Mouse (Mus musculus): ENCODE results near the gene Kcnq5. TPM values are rescaled to one million over a fixed set of nuclear protein-coding genes. Genes with fewer than 3 reads are reported as not detected.
A peak's percentile ranks its signal among the peaks of the same experiment; 100 is the strongest.
"Not testable (repeated sequence)": the region's sequence is repeated elsewhere in the genome, so short reads cannot be mapped to it uniquely, and the experiment has no call there.

Kcnq5 gene
- total RNA-seq, 2 experiments from 2014 or later, result 48.3 to 57.9 TPM

- no peak for DNase-seq (ENCODE audit: low spot score in 2 of 2)
- Histone ChIP-seq H3K27ac (no peak overlapping the region), H3K4me3 (no peak overlapping the region)
- no peak for TF ChIP-seq CTCF (conservative IDR thresholded peaks at IDR 0.05)
Observed at GRCm38 (mm10) chr1:21602567-21602966, 359.2 kb downstream of the Kcnq5 start.

- DNase-seq (ENCODE audit: low spot score in 2 of 2), result no peak
- H3K27ac ChIP-seq, result no peak overlapping the region
- H3K4me3 ChIP-seq, result no peak overlapping the region
- no peak for TF ChIP-seq CTCF (conservative IDR thresholded peaks at IDR 0.05)
Observed at GRCm38 (mm10) chr1:21600606-21601005, 361.1 kb downstream of the Kcnq5 start.

- Histone ChIP-seq H3K4me3 (no peak overlapping the region), H3K27ac (no peak overlapping the region)
- TF ChIP-seq CTCF (conservative IDR thresholded peaks at IDR 0.05), result no peak
- no peak for DNase-seq (ENCODE audit: low spot score in 2 of 2)
Observed at GRCm38 (mm10) chr1:21593872-21594271, 367.9 kb downstream of the Kcnq5 start.

- DNase-seq (ENCODE audit: low spot score in 2 of 2); H3K4me3 ChIP-seq; H3K27ac ChIP-seq: not testable (repeated sequence)
Observed at GRCm38 (mm10) chr1:21567397-21567796, 394.3 kb downstream of the Kcnq5 start.

- TF ChIP-seq CTCF (conservative IDR thresholded peaks at IDR 0.05), result no peak
- Histone ChIP-seq H3K27ac (no peak overlapping the region), H3K4me3 (no peak overlapping the region)
- DNase-seq (ENCODE audit: low spot score in 2 of 2), result no peak
Observed at GRCm38 (mm10) chr1:21554630-21555029, 407.1 kb downstream of the Kcnq5 start.

GRCm38 (mm10) chr1:21552715-21553114, 409.0 kb downstream of the Kcnq5 start:
- Histone ChIP-seq H3K4me3 (no peak overlapping the region), H3K27ac (no peak overlapping the region)
- DNase-seq (ENCODE audit: low spot score in 2 of 2), result no peak
- no peak for TF ChIP-seq CTCF (conservative IDR thresholded peaks at IDR 0.05)

- Histone ChIP-seq H3K4me3 (no peak overlapping the region), H3K27ac (no peak overlapping the region)
- DNase-seq (ENCODE audit: low spot score in 2 of 2), result no peak
- TF ChIP-seq CTCF (conservative IDR thresholded peaks at IDR 0.05), result no peak
Observed at GRCm38 (mm10) chr1:21543909-21544308, 417.8 kb downstream of the Kcnq5 start.

- no peak for TF ChIP-seq CTCF (conservative IDR thresholded peaks at IDR 0.05)
- DNase-seq (ENCODE audit: low spot score in 2 of 2), result no peak
- no peak overlapping the region for H3K27ac ChIP-seq
- H3K4me3 ChIP-seq, result no peak overlapping the region
Observed at GRCm38 (mm10) chr1:21539486-21539885, 422.3 kb downstream of the Kcnq5 start.

- Histone ChIP-seq H3K27ac (no peak overlapping the region), H3K4me3 (no peak overlapping the region)
- no peak for TF ChIP-seq CTCF (conservative IDR thresholded peaks at IDR 0.05)
- DNase-seq (ENCODE audit: low spot score in 2 of 2), result no peak
Observed at GRCm38 (mm10) chr1:21530823-21531222, 430.9 kb downstream of the Kcnq5 start.

GRCm38 (mm10) chr1:21521995-21522394, 439.7 kb downstream of the Kcnq5 start:
- peak; percentile 41 for TF ChIP-seq CTCF (conservative IDR thresholded peaks at IDR 0.05)
- Histone ChIP-seq H3K4me3 (no peak overlapping the region), H3K27ac (no peak overlapping the region)
- DNase-seq (ENCODE audit: low spot score in 2 of 2), result no peak

- TF ChIP-seq CTCF (conservative IDR thresholded peaks at IDR 0.05), result no peak
- H3K4me3 ChIP-seq, result no peak overlapping the region
- H3K27ac ChIP-seq, result no peak overlapping the region
- DNase-seq (ENCODE audit: low spot score in 2 of 2), result no peak
Observed at GRCm38 (mm10) chr1:21521475-21521874, 440.3 kb downstream of the Kcnq5 start.

GRCm38 (mm10) chr1:21520116-21520645, 441.6 kb downstream of the Kcnq5 start:
- Histone ChIP-seq H3K27ac (no peak overlapping the region), H3K4me3 (no peak overlapping the region)
- no peak for TF ChIP-seq CTCF (conservative IDR thresholded peaks at IDR 0.05)
- no peak for DNase-seq (ENCODE audit: low spot score in 2 of 2)

GRCm38 (mm10) chr1:21506665-21507064, 455.1 kb downstream of the Kcnq5 start:
- Histone ChIP-seq H3K27ac (no peak overlapping the region), H3K4me3 (no peak overlapping the region)
- DNase-seq (ENCODE audit: low spot score in 2 of 2), result no peak
- no peak for TF ChIP-seq CTCF (conservative IDR thresholded peaks at IDR 0.05)

GRCm38 (mm10) chr1:21499815-21500534, 461.8 kb downstream of the Kcnq5 start:
- Histone ChIP-seq H3K27ac (no peak overlapping the region), H3K4me3 (no peak overlapping the region)
- DNase-seq (ENCODE audit: low spot score in 2 of 2), result peak in 1 of 2 experiments; percentile 5
- TF ChIP-seq CTCF (conservative IDR thresholded peaks at IDR 0.05), result no peak
